Mouse (Mus musculus) testis, adult 2 months (tissue): ENCODE data around the gene Srpr.

ENCODE experiments used
- CTCF ChIP-seq: fragments of 200-500 bp; IDR thresholded peaks from 2 replicates; pipeline ENCODE4 v1.5.1; 2012; ENCODE audit warnings: low read depth, mild to moderate bottlenecking, inconsistent platforms, low read length, moderate library complexity; ENCODE audit not compliant: control insufficient read depth, insufficient read depth, insufficient replicate concordance
- POLR2A ChIP-seq: fragments of 200-500 bp; IDR thresholded peaks from 2 replicates; pipeline ENCODE4 v1.6.1; 2012; ENCODE audit warnings: low read depth, mild to moderate bottlenecking, inconsistent platforms, low read length, moderate library complexity; ENCODE audit not compliant: control insufficient read depth

DNA sequence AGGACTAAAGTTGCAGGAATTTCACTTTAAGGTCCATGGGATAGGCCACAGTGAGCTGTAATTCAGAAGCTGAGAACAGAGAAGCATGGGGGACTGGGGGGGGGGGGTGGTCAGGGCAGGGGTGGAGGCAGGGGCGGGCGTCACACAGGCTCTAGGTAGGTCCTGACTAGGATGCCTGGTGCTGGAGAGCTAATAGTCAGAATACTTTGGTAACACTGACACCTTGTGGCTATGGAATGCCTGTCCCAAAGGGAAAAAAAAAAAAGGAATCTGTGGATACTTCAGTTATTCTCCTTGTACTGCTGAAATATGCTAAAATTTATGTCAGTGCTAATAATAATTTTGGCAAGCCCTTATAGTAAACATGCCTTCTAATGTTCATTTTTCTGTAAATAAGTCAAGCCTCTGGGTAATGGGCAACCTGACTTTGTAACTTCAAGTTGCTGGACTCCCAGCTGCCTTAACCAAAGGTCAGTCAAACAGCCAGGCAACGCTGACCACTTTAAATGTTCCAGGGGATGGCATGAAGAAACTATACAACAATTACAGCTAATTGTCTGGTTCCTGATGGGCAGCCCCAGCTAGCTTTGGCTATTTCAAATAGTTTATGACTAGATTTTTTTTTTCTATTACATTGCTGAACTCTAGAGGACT, 33.7 kb upstream of the Srpr start:
- TF ChIP-seq POLR2A (no peak), CTCF (no peak)
